Mouse (Mus musculus): ENCODE results near the gene Usp16. TPM values are rescaled to one million over a fixed set of nuclear protein-coding genes. Genes with fewer than 3 reads are reported as not detected.
A peak's percentile ranks its signal among the peaks of the same experiment; 100 is the strongest.

Usp16 gene
- polyA plus RNA-seq, 1 experiment from 2014 or later, result 46.0 TPM

GRCm38 (mm10) chr16:87444071-87444470 lies 10.4 kb upstream of the Usp16 start:
- H3K4me3 ChIP-seq (ENCODE audit: low read depth, low read length), result no peak overlapping the region
- DNase-seq (no peak), ATAC-seq (ENCODE audit: insufficient read depth) (no peak)
- H3K9ac ChIP-seq, result no peak overlapping the region
- no peak overlapping the region for H3K27ac ChIP-seq (ENCODE audit: low read depth)
- TF ChIP-seq CTCF (IDR thresholded peaks at IDR 0.05; ENCODE audit: low read depth), result no peak
- H3K9me3 ChIP-seq (ENCODE audit: low read depth, low read length), result no peaks in the 10 kb centered on the region
- 48% methylated on average over 1 of the region's 1 CpGs for WGBS
- no peaks in the 10 kb centered on the region for H3K36me3 ChIP-seq (ENCODE audit: insufficient read depth)
- no peak overlapping the region for H3K4me2 ChIP-seq
- no peaks in the 10 kb centered on the region for H3K27me3 ChIP-seq (ENCODE audit: insufficient read depth, low read length)
- H3K4me1 ChIP-seq (ENCODE audit: insufficient read depth), result peaks cover 6% of the 10 kb centered on the region; the same call in 1 of the 2 replicates

- H3K4me3 ChIP-seq (ENCODE audit: low read depth, low read length), result no peak overlapping the region
- H3K27ac ChIP-seq (ENCODE audit: low read depth), result no peak overlapping the region
- no peak overlapping the region for H3K9ac ChIP-seq
- no peaks in the 10 kb centered on the region for H3K4me1 ChIP-seq (ENCODE audit: insufficient read depth)
- DNase-seq (no peak), ATAC-seq (ENCODE audit: insufficient read depth) (no peak)
- no peaks in the 10 kb centered on the region for H3K9me3 ChIP-seq (ENCODE audit: low read depth, low read length)
- TF ChIP-seq CTCF (IDR thresholded peaks at IDR 0.05; ENCODE audit: low read depth), result no peak
- no peak overlapping the region for H3K4me2 ChIP-seq
- H3K27me3 ChIP-seq (ENCODE audit: insufficient read depth, low read length), result no peaks in the 10 kb centered on the region
- H3K36me3 ChIP-seq (ENCODE audit: insufficient read depth), result no peaks in the 10 kb centered on the region
Measured at GRCm38 (mm10) chr16:87445110-87445509, 9.4 kb upstream of the Usp16 start.

- Histone ChIP-seq H3K9me3 (ENCODE audit: low read depth, low read length) (no peaks in the 10 kb centered on the region), H3K27ac (ENCODE audit: low read depth) (no peak overlapping the region), H3K9ac (no peak overlapping the region), H3K4me1 (ENCODE audit: insufficient read depth) (no peaks in the 10 kb centered on the region), H3K27me3 (ENCODE audit: insufficient read depth, low read length) (no peaks in the 10 kb centered on the region), H3K4me3 (ENCODE audit: low read depth, low read length) (no peak overlapping the region), H3K36me3 (ENCODE audit: insufficient read depth) (no peaks in the 10 kb centered on the region), H3K4me2 (no peak overlapping the region)
- ATAC-seq (ENCODE audit: insufficient read depth), result no peak
- 93% methylated on average over 3 of the region's 3 CpGs for WGBS
- no peak for TF ChIP-seq CTCF (IDR thresholded peaks at IDR 0.05; ENCODE audit: low read depth)
- no peak for DNase-seq
Measured at GRCm38 (mm10) chr16:87445528-87445927, 9.0 kb upstream of the Usp16 start.

- Histone ChIP-seq H3K27me3 (ENCODE audit: insufficient read depth, low read length) (no peaks in the 10 kb centered on the region), H3K36me3 (ENCODE audit: insufficient read depth) (no peaks in the 10 kb centered on the region), H3K4me2 (no peak overlapping the region), H3K9ac (no peak overlapping the region), H3K9me3 (ENCODE audit: low read depth, low read length) (no peaks in the 10 kb centered on the region), H3K4me3 (ENCODE audit: low read depth, low read length) (no peak overlapping the region), H3K27ac (ENCODE audit: low read depth) (no peak overlapping the region), H3K4me1 (ENCODE audit: insufficient read depth) (peaks cover 7% of the 10 kb centered on the region; the same call in 1 of the 2 replicates)
- TF ChIP-seq CTCF (IDR thresholded peaks at IDR 0.05; ENCODE audit: low read depth), result no peak
- DNase-seq (no peak), ATAC-seq (ENCODE audit: insufficient read depth) (no peak)
- WGBS, result 79% methylated on average over 2 of the region's 2 CpGs
Measured at GRCm38 (mm10) chr16:87453226-87453625, 1.3 kb upstream of the Usp16 start.

- Histone ChIP-seq H3K36me3 (ENCODE audit: insufficient read depth) (peaks cover 6% of the 10 kb centered on the region; the same call in 1 of the 2 replicates), H3K4me1 (ENCODE audit: insufficient read depth) (peaks cover 7% of the 10 kb centered on the region; the same call in 1 of the 2 replicates), H3K4me2 (peak overlapping the region; percentile 78), H3K4me3 (ENCODE audit: low read depth, low read length) (peak overlapping the region; percentile 89), H3K9me3 (ENCODE audit: low read depth, low read length) (no peaks in the 10 kb centered on the region), H3K9ac (peak overlapping the region; percentile 84), H3K27ac (ENCODE audit: low read depth) (peak overlapping the region; percentile 58; the same call in 1 of the 2 replicates), H3K27me3 (ENCODE audit: insufficient read depth, low read length) (no peaks in the 10 kb centered on the region)
- ATAC-seq (ENCODE audit: insufficient read depth) (peak; percentile 74), DNase-seq (peak; percentile 39)
- no peak for TF ChIP-seq CTCF (IDR thresholded peaks at IDR 0.05; ENCODE audit: low read depth)
- under 1% methylated on average over 38 of the region's 38 CpGs for WGBS
Measured at GRCm38 (mm10) chr16:87455180-87455611, 693 bp downstream of the Usp16 start.

GRCm38 (mm10) chr16:87458752-87459151 lies 4.2 kb downstream of the Usp16 start:
- H3K36me3 ChIP-seq (ENCODE audit: insufficient read depth), result peaks cover 30% of the 10 kb centered on the region
- 91% methylated on average over 3 of the region's 3 CpGs for WGBS
- no peak for DNase-seq
- H3K27me3 ChIP-seq (ENCODE audit: insufficient read depth, low read length), result no peaks in the 10 kb centered on the region
- no peak overlapping the region for H3K27ac ChIP-seq (ENCODE audit: low read depth)
- no peak overlapping the region for H3K4me3 ChIP-seq (ENCODE audit: low read depth, low read length)
- no peak for TF ChIP-seq CTCF (IDR thresholded peaks at IDR 0.05; ENCODE audit: low read depth)
- peaks cover 7% of the 10 kb centered on the region; the same call in 1 of the 2 replicates for H3K4me1 ChIP-seq (ENCODE audit: insufficient read depth)
- no peak overlapping the region for H3K4me2 ChIP-seq
- no peaks in the 10 kb centered on the region for H3K9me3 ChIP-seq (ENCODE audit: low read depth, low read length)
- ATAC-seq (ENCODE audit: insufficient read depth), result no peak
- H3K9ac ChIP-seq, result no peak overlapping the region

GRCm38 (mm10) chr16:87470579-87470978 lies 16.1 kb downstream of the Usp16 start:
- H3K4me3 ChIP-seq (ENCODE audit: low read depth, low read length), result no peak overlapping the region
- no peaks in the 10 kb centered on the region for H3K9me3 ChIP-seq (ENCODE audit: low read depth, low read length)
- 83% methylated on average over 4 of the region's 4 CpGs for WGBS
- no peak overlapping the region for H3K4me2 ChIP-seq
- no peaks in the 10 kb centered on the region for H3K4me1 ChIP-seq (ENCODE audit: insufficient read depth)
- no peak overlapping the region for H3K27ac ChIP-seq (ENCODE audit: low read depth)
- H3K36me3 ChIP-seq (ENCODE audit: insufficient read depth), result peaks cover 82% of the 10 kb centered on the region
- H3K9ac ChIP-seq, result no peak overlapping the region
- no peak for TF ChIP-seq CTCF (IDR thresholded peaks at IDR 0.05; ENCODE audit: low read depth)
- no peak for ATAC-seq (ENCODE audit: insufficient read depth)
- no peaks in the 10 kb centered on the region for H3K27me3 ChIP-seq (ENCODE audit: insufficient read depth, low read length)
- no peak for DNase-seq

- ATAC-seq (ENCODE audit: insufficient read depth) (peak; percentile 44; the same call in 1 of the 2 replicates), DNase-seq (no peak)
- no peaks in the 10 kb centered on the region for H3K27me3 ChIP-seq (ENCODE audit: insufficient read depth, low read length)
- H3K4me1 ChIP-seq (ENCODE audit: insufficient read depth), result no peaks in the 10 kb centered on the region
- H3K9ac ChIP-seq, result no peak overlapping the region
- no peak for TF ChIP-seq CTCF (IDR thresholded peaks at IDR 0.05; ENCODE audit: low read depth)
- no peaks in the 10 kb centered on the region for H3K9me3 ChIP-seq (ENCODE audit: low read depth, low read length)
- WGBS, result 84% methylated on average over 5 of the region's 5 CpGs
- no peak overlapping the region for H3K4me2 ChIP-seq
- peaks cover 86% of the 10 kb centered on the region for H3K36me3 ChIP-seq (ENCODE audit: insufficient read depth)
- H3K4me3 ChIP-seq (ENCODE audit: low read depth, low read length), result no peak overlapping the region
- H3K27ac ChIP-seq (ENCODE audit: low read depth), result no peak overlapping the region
Measured at GRCm38 (mm10) chr16:87484367-87484766, 29.9 kb downstream of the Usp16 start.

Measured in lung, embryonic 14.5 days (tissue).